Mouse (Mus musculus): ENCODE measurements at regions not wholly inside any gene's neighbourhood (a gene's known extent, or its start where the extent isn't known, plus 50 kb on each side); places are given as distances from the start of the nearest gene placed in this dataset.

DNA sequence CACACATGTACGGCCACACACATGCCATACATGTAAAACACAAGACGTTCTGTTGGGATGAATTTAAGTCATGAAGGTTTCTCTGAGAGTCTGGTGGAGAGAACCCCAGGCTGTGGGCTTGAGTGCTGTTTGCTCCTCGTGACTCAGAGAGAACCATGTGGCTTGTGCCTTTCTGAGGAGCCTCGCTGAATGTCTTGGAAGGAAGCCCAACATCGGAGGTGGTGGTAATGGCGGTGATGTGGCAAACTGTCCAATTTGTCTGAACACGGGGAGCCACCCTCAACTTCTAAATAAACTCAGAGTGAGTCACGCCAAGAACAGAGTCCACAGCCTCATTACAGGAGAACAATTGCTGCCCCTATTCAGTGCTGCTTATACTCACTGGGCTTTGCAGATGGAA, 75.7 kb upstream of the Nrbf2 start:
- TF ChIP-seq CTCF (IDR thresholded peaks at IDR 0.05; ENCODE audit: low read depth) (no peak), EP300 (IDR thresholded peaks at IDR 0.05; ENCODE audit: low read depth) (no peak)
